ENCODE assay signal across 9 mouse cellular contexts in the genomic region with DNA sequence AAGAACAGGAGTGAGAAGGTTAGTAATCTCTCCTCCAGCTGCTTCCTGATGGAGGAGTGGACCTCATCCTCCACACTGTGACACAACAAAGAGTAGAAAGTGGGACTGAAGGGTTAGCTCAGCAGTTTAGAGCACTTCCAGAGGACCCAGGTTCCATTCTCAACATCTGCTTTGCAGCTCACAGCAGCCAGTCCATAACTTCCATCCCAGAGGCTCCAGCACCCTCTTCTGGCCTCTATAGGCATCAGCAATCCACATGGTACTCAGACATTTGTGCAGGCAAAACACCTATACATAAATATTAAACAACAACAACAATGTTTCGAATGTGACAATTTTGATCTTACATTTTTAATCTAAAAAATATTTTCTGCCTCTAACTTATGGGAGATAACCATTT. TPM values are rescaled to one million over a fixed set of nuclear protein-coding genes. Genes with fewer than 3 reads are reported as not detected.
DNase-seq lines count a peak whose midpoint lies in the region; ATAC-seq and TF ChIP-seq lines count a peak whose summit lies in the region.
"Had no signal": no experiment of that assay in that cellular context is flagged by ENCODE, and none has a peak within 500 bp of the region (broad histone marks: within the 10 kb centered on the region; RNA-seq: fewer than 3 reads in every experiment).

No protein-coding gene starts in this region.

- TF ChIP-seq POLR2A in spleen, adult 2 months (IDR thresholded peaks at IDR 0.05; ENCODE audit: low read depth, low read length), result no peak

- peak; percentile 77 for ATAC-seq in inflammation-experienced regulatory T-cells, adult 6 months
- ATAC-seq in megakaryocyte-erythroid progenitor cell, adult 5-6 weeks (replicated peaks; ENCODE audit: low FRiP score, low TSS enrichment, poor library complexity, severe bottlenecking), result peak; percentile 99
- no peak for ATAC-seq in hindbrain, embryonic 13.5 days (ENCODE audit: low FRiP score)

- 90% methylated on average over 1 of the region's 1 CpGs for WGBS in spleen, adult 2 months
- WGBS in hindbrain, embryonic 13.5 days, result 85% methylated on average over 1 of the region's 1 CpGs

- no peak overlapping the region for H3K27ac ChIP-seq in spleen, adult 2 months (ENCODE audit: insufficient read depth, low read length)
- H3K27ac ChIP-seq in hindbrain, embryonic 13.5 days, result no peak overlapping the region
- H3K27ac ChIP-seq: heart, embryonic 15.5 days had no signal

- no peak overlapping the region for H3K4me3 ChIP-seq in spleen, adult 2 months (ENCODE audit: extremely low read depth, insufficient read depth, insufficient read length)
- H3K4me3 ChIP-seq in hindbrain, embryonic 13.5 days, result no peak overlapping the region
- H3K4me3 ChIP-seq: heart, embryonic 15.5 days had no signal

- H3K9ac ChIP-seq in hindbrain, embryonic 13.5 days, result no peak overlapping the region
- H3K9ac ChIP-seq: heart, embryonic 15.5 days had no signal

- DNase-seq in cerebellum, postnatal 10 days, result peak; percentile 13 to 22
- no peak for DNase-seq in cerebellum, adult 9-11 months
- peak in 1 of 2 experiments; percentile 17 for DNase-seq in spleen, adult 2 months (ENCODE audit: low read depth in 1 of 2, low spot score in 2 of 2)
- DNase-seq in spleen, adult 12 weeks (ENCODE audit: low spot score), result no peak
- no peak for DNase-seq in gastrocnemius, postnatal 36 days

- no peaks in the 10 kb centered on the region for H3K9me3 ChIP-seq in hindbrain, embryonic 13.5 days
- H3K9me3 ChIP-seq: heart, embryonic 15.5 days had no signal

- no peak overlapping the region for H3K4me2 ChIP-seq in hindbrain, embryonic 13.5 days
- H3K4me2 ChIP-seq: heart, embryonic 15.5 days had no signal

- no peaks in the 10 kb centered on the region for H3K27me3 ChIP-seq in spleen, adult 2 months (ENCODE audit: control insufficient read depth, insufficient read depth, low read length)
- H3K27me3 ChIP-seq in hindbrain, embryonic 13.5 days, result no peaks in the 10 kb centered on the region
- H3K27me3 ChIP-seq: heart, embryonic 15.5 days had no signal

- no peaks in the 10 kb centered on the region for H3K4me1 ChIP-seq in spleen, adult 2 months (ENCODE audit: control insufficient read depth, insufficient read depth, insufficient read length)
- no peaks in the 10 kb centered on the region for H3K4me1 ChIP-seq in hindbrain, embryonic 13.5 days (replicated peaks)
- H3K4me1 ChIP-seq: heart, embryonic 15.5 days had no signal

- H3K36me3 ChIP-seq in spleen, adult 2 months (ENCODE audit: control insufficient read depth, insufficient read depth, low read length), result peaks cover 3% of the 10 kb centered on the region; the same call in 1 of the 2 replicates
- peaks cover 6% of the 10 kb centered on the region; the same call in 1 of the 2 replicates for H3K36me3 ChIP-seq in hindbrain, embryonic 13.5 days
- H3K36me3 ChIP-seq: heart, embryonic 15.5 days had no signal

- intact Hi-C loops in gastrocnemius, postnatal 36 days (cut with DNase I), result no loop called here

- peak; percentile 29; the same call in 1 of the 2 replicates for TF ChIP-seq CTCF in spleen, adult 2 months (IDR thresholded peaks at IDR 0.05; ENCODE audit: extremely low read depth, insufficient read depth, insufficient read length, insufficient replicate concordance)

RNA-seq across cellular contexts. Expression of gene Relch, which starts 16.9 kb away (rescaled TPM):
- polyA plus RNA-seq in spleen, adult 2 months (2012; rRNA removed), result 21.1 and 28.3 TPM in 2 replicates
- 10 to 100 TPM; 35.8 to 48.0 (median 45.4) TPM for polyA plus RNA-seq in inflammation-experienced regulatory T-cells, adult 6 months (2017; shearing (Covaris generic))
- 36.8 and 43.3 TPM in 2 replicates for total RNA-seq in megakaryocyte-erythroid progenitor cell, adult 5-6 weeks (2014; fragmentation: Nextera tagmentation)
- total RNA-seq in megakaryocyte-erythroid progenitor cell, adult 5-6 weeks (2017), result 32.1 and 35.2 TPM in 2 replicates
- 1 to 10 TPM; 8.1 to 8.5 TPM for total RNA-seq in gastrocnemius, postnatal 36 days (2021)
- 43.0 and 44.7 TPM in 2 replicates for polyA plus RNA-seq in hindbrain, embryonic 13.5 days (2015; fragmentation: Nextera tagmentation; extraction: Ambion mirVana)

RNA-seq across cellular contexts. Expression of gene Pign, which starts 17.1 kb away (rescaled TPM):
- 6.9 and 11.0 TPM in 2 replicates for polyA plus RNA-seq in spleen, adult 2 months (2012; rRNA removed)
- 10 to 100 TPM; 18.2 to 23.2 (median 22.6) TPM for polyA plus RNA-seq in inflammation-experienced regulatory T-cells, adult 6 months (2017; shearing (Covaris generic))
- 30.5 and 33.1 TPM in 2 replicates for total RNA-seq in megakaryocyte-erythroid progenitor cell, adult 5-6 weeks (2014; fragmentation: Nextera tagmentation)
- 34.3 and 35.5 TPM in 2 replicates for total RNA-seq in megakaryocyte-erythroid progenitor cell, adult 5-6 weeks (2017)
- total RNA-seq in gastrocnemius, postnatal 36 days (2021), result 1 to 10 TPM; 5.7 to 8.4 TPM
- polyA plus RNA-seq in hindbrain, embryonic 13.5 days (2015; fragmentation: Nextera tagmentation; extraction: Ambion mirVana), result 10.5 and 12.0 TPM in 2 replicates

Comparison
In these comparisons a context has a peak if more than half of its experiments do, and no peak if none do; other contexts are left out.
1. DNase-seq: peak in cerebellum, postnatal 10 days (2 of 2); none in cerebellum, adult 9-11 months (single experiment), spleen, adult 12 weeks (single experiment) and gastrocnemius, postnatal 36 days (0 of 2).